Mouse (Mus musculus) ES-Bruce4 (cell line): ENCODE data around the gene Amacr. TPM values are rescaled to one million over a fixed set of nuclear protein-coding genes. Genes with fewer than 3 reads are reported as not detected.

Source experiments
- H3K27ac ChIP-seq: 2 replicates; pipeline ENCODE4 v1.5.1; 2012; ENCODE audit warnings: low read length, inconsistent platforms; ENCODE audit not compliant: insufficient read depth
- H3K27me3 ChIP-seq: 2 replicates; pipeline ENCODE4 v1.6.1; 2012; ENCODE audit warnings: mild to moderate bottlenecking, low read length, inconsistent platforms; ENCODE audit not compliant: control insufficient read depth, poor library complexity, insufficient read depth, severe bottlenecking
- H3K36me3 ChIP-seq: 2 replicates; pipeline ENCODE4 v1.6.1; 2012; ENCODE audit warnings: inconsistent platforms, mild to moderate bottlenecking, low read length, moderate library complexity; ENCODE audit not compliant: control insufficient read depth, poor library complexity, insufficient read depth, severe bottlenecking
- H3K4me1 ChIP-seq: one replicate; pipeline ENCODE4 v1.8.1; 2011; ENCODE audit warnings: low read length; ENCODE audit not compliant: control insufficient read depth, insufficient read depth
- H3K4me3 ChIP-seq: 2 replicates; pipeline ENCODE4 v1.5.1; 2011; ENCODE audit warnings: low read depth, mild to moderate bottlenecking, low read length
- H3K9ac ChIP-seq: 2 replicates; pipeline ENCODE4 v1.6.1; 2012; ENCODE audit warnings: low read depth, mild to moderate bottlenecking, inconsistent platforms; ENCODE audit not compliant: poor library complexity, severe bottlenecking
- H3K9me3 ChIP-seq: replicated peaks from 2 replicates; pipeline ENCODE4 v1.6.1; 2012; ENCODE audit warnings: mild to moderate bottlenecking, low read length, inconsistent platforms; ENCODE audit not compliant: control insufficient read depth, poor library complexity, insufficient read depth, severe bottlenecking
- CTCF ChIP-seq: IDR thresholded peaks from one replicate; pipeline ENCODE4 v1.8.1; 2011; ENCODE audit warnings: low read depth, low read length
- EP300 ChIP-seq: IDR thresholded peaks from 2 replicates; pipeline ENCODE4 v1.6.1; 2011; ENCODE audit warnings: low read depth, low read length; ENCODE audit not compliant: insufficient read depth
- POLR2A ChIP-seq: IDR thresholded peaks from one replicate; pipeline ENCODE4 v1.8.1; 2011; ENCODE audit warnings: low read length; ENCODE audit not compliant: insufficient read depth
- polyA plus RNA-seq: library from polyadenylated mRNA; stranded (reverse); fragments of >200 nt; gene quantifications from 2 replicates; pipeline ENCODE4 v1.2.4, GENCODE M21; 2011; ENCODE audit warnings: low read depth; ENCODE audit not compliant: missing spikeins, insufficient read depth, insufficient read length

Gene Amacr
- polyA plus RNA-seq, 1 experiment: 15.0 TPM

DNA sequence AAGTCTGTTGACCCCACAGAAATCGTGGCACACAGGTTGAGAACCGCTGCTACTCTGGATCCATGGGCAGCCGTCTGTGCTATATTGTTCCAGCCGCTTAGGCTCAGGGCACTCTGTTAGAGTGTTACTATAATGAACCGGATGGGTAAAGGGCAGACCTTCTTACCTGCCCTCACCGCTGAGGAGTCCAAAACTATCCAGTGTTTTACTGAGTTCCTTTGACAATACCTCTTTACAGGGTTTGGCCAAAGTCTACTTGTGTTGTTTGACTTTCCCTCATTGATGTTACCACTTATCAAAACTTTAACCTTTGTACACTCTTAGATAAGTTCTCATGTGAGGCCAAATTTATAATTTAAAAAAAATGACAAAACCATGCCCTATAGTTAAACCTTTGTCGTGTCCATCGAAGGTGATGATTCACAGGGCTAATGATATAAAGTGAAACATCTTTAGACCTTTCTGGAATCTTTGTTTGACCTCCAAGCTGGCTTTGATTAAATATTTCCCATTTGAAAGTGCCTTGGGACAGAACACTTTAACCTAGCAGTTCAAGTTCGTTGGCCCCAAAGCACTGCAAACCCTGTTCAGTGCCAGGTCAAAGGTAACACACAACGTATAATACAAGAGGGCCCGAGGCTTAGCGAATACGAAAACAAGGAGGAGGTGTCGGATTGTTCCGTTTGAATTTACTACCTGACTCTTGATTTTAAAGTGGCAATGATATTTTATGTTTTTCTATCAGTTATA lies 22.1 kb upstream of the Amacr start:
- H3K9me3 ChIP-seq: no peaks in the 10 kb centered on the region
- TF ChIP-seq POLR2A (no peak), CTCF (no peak), EP300 (no peak)
- no peaks in the 10 kb centered on the region for H3K27me3 ChIP-seq
- H3K4me3 ChIP-seq: no peak overlapping the region
- no peak overlapping the region for H3K27ac ChIP-seq
- H3K9ac ChIP-seq: no peak overlapping the region
- no peaks in the 10 kb centered on the region for H3K36me3 ChIP-seq
- no peaks in the 10 kb centered on the region for H3K4me1 ChIP-seq

DNA sequence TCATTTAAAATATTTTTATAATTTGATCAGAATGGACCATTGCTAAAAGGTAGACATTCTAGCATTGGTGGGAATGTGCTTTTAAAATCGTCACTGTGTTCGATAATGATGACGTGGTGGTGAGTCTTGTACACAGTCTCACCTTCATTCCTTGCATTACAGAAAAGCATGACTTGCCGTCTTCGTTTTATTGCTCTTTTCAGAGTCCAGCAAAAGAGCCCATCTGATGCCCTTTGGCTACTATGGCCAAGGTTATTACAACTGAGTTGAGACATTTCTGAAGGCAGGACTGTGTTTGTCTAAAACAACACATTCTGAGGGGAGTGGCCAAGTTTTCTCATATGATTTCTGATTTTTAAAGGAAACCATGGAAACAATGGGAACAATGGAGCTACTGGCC lies 21.3 kb upstream of the Amacr start:
- no peaks in the 10 kb centered on the region for H3K4me1 ChIP-seq
- TF ChIP-seq EP300 (no peak), CTCF (no peak), POLR2A (no peak)
- H3K9ac ChIP-seq: no peak overlapping the region
- H3K36me3 ChIP-seq: no peaks in the 10 kb centered on the region
- no peak overlapping the region for H3K4me3 ChIP-seq
- no peak overlapping the region for H3K27ac ChIP-seq
- no peaks in the 10 kb centered on the region for H3K27me3 ChIP-seq
- no peaks in the 10 kb centered on the region for H3K9me3 ChIP-seq

DNA sequence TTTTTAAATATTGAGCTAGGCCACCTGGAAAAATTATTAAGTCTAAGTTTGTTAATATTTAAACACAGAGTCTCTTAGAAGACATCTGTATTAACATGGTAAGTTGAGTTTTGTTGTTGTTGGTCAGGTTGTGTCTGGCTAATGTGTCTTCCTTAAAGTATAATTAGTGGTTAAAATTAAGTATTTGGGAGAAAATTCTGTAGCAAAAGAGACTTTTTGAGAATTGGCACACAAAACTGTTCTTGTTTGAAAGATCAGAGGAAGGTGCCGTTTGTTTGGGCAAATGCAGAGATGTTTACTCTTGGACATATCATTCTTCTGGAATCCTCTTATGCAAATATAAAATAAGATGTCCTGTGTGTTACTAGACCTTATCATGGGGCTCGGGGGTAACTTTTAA lies 19.0 kb upstream of the Amacr start:
- TF ChIP-seq CTCF: no peak
- TF ChIP-seq POLR2A: no peak
- TF ChIP-seq EP300: no peak
- Histone ChIP-seq H3K27me3 (no peaks in the 10 kb centered on the region), H3K27ac (no peak overlapping the region), H3K4me1 (no peaks in the 10 kb centered on the region), H3K4me3 (no peak overlapping the region), H3K36me3 (no peaks in the 10 kb centered on the region), H3K9me3 (no peaks in the 10 kb centered on the region), H3K9ac (no peak overlapping the region)

DNA sequence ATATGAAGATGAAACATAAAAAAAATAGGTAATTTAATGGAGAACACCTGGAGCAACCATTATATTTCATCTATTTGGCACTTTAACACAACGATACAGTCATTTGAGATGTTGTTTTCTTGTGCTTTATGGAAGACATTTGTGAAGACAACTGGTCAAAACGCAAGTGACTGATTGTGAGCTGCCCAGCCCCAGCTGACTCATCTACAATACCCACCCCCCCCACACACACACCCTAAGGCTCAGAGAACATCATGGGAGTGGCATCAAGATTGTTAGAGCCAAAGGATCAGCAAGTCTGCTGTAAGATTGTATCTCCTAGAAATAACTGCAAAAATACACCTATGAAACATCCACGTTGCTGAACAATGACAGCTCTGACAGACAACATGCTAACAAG lies 12.1 kb upstream of the Amacr start:
- Histone ChIP-seq H3K27ac (no peak overlapping the region), H3K36me3 (no peaks in the 10 kb centered on the region), H3K9ac (no peak overlapping the region), H3K4me1 (no peaks in the 10 kb centered on the region), H3K4me3 (no peak overlapping the region), H3K9me3 (no peaks in the 10 kb centered on the region), H3K27me3 (no peaks in the 10 kb centered on the region)
- TF ChIP-seq EP300 (no peak), POLR2A (no peak), CTCF (no peak)

DNA sequence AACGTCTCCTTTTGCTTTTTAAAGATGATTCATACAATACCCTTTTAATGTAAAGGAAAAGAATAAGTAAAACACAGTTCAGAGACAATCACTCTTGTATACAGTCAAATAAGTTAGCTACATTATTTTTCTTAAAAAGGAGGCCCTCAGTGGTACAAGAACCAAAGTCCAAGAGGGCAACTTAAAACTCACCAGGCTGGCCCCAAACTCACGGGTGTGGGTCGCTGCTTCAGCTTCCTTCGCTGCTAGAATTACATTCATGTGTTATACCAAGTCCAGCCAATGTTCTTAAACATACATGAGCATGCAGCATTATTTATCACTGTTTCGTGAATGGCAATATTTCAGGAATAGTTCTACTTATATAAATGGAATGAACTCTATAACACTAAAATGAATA lies 10.8 kb upstream of the Amacr start:
- Histone ChIP-seq H3K27me3 (no peaks in the 10 kb centered on the region), H3K36me3 (no peaks in the 10 kb centered on the region), H3K4me3 (no peak overlapping the region), H3K9me3 (no peaks in the 10 kb centered on the region), H3K9ac (no peak overlapping the region), H3K4me1 (peaks cover 2% of the 10 kb centered on the region), H3K27ac (no peak overlapping the region)
- TF ChIP-seq EP300 (no peak), CTCF (no peak), POLR2A (no peak)

DNA sequence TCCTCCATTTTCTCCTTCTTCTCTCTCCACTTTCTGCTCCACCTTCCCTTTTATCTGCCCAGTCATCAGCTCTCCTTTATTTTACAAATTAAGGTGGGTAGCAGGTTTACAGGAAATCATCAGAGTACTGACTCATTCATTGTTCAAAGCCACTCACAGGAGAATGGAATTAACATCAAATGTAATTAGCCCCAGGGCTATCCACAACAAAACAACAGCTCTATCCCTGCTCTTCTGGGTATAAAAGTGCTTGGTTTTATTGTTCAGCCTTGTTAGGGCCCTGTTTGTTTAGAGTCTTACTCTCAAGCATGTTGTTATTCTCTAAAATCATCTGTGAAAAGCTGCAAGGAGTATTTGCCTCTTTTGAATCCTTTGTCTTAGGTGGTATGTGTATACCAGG lies 4.4 kb upstream of the Amacr start:
- H3K36me3 ChIP-seq: no peaks in the 10 kb centered on the region
- H3K27me3 ChIP-seq: no peaks in the 10 kb centered on the region
- no peak overlapping the region for H3K27ac ChIP-seq
- no peak overlapping the region for H3K4me3 ChIP-seq
- H3K9me3 ChIP-seq: no peaks in the 10 kb centered on the region
- H3K4me1 ChIP-seq: peaks cover 8% of the 10 kb centered on the region
- TF ChIP-seq EP300 (no peak), POLR2A (no peak), CTCF (no peak)
- H3K9ac ChIP-seq: no peak overlapping the region
